In genomic region chr5:139118139-139118960, GRCm38 (mm10) we compare ENCODE assay signal across 12 mouse cellular contexts. TPM values are rescaled to one million over a fixed set of nuclear protein-coding genes. Genes with fewer than 3 reads are reported as not detected.
A peak's percentile ranks its signal among the peaks of the same experiment; 100 is the strongest.
DNase-seq lines count a peak whose midpoint lies in the region; ATAC-seq and TF ChIP-seq lines count a peak whose summit lies in the region.
"Had no signal": no experiment of that assay in that cellular context is flagged by ENCODE, and none has a peak within 500 bp of the region (broad histone marks: within the 10 kb centered on the region; RNA-seq: fewer than 3 reads in every experiment).

No protein-coding gene starts in this region.

- intact Hi-C loops in heart, adult 2 months (cut with DNase I): no loop called here

- TF ChIP-seq CTCF in lung, adult 2 months (IDR thresholded peaks at IDR 0.05; ENCODE audit: insufficient read depth, low read length): no peak
- no peak for TF ChIP-seq CTCF in heart, adult 2 months (IDR thresholded peaks at IDR 0.05)
- no peak for TF ChIP-seq CTCF in kidney, postnatal 0 days (IDR thresholded peaks at IDR 0.05; ENCODE audit: low read depth)
- no peak for TF ChIP-seq CTCF in cerebellum, adult 2 months (IDR thresholded peaks at IDR 0.05; ENCODE audit: borderline replicate concordance, insufficient read depth, low read depth, low read length)

- no peak for ATAC-seq in kidney, postnatal 0 days (replicated peaks; ENCODE audit: low FRiP score, low read depth)
- ATAC-seq: forebrain, embryonic 14.5 days; midbrain, embryonic 13.5 days had no signal

- no peak for TF ChIP-seq POLR2A in lung, adult 2 months (IDR thresholded peaks at IDR 0.05; ENCODE audit: borderline replicate concordance, extremely low read depth, low read depth, low read length)
- TF ChIP-seq POLR2A in heart, adult 2 months (IDR thresholded peaks at IDR 0.05; ENCODE audit: insufficient read depth, low read depth, low read length): no peak
- no peak for TF ChIP-seq POLR2A in cerebellum, adult 2 months (IDR thresholded peaks at IDR 0.05; ENCODE audit: borderline replicate concordance, insufficient read depth, low read length)

- no peak overlapping the region for H3K4me3 ChIP-seq in lung, adult 2 months (replicated peaks; ENCODE audit: extremely low read depth, low read depth, low read length)
- no peak overlapping the region for H3K4me3 ChIP-seq in heart, adult 2 months
- H3K4me3 ChIP-seq in kidney, postnatal 0 days (replicated peaks; ENCODE audit: low read depth, low read length): no peak overlapping the region
- no peak overlapping the region for H3K4me3 ChIP-seq in cerebellum, adult 2 months (replicated peaks; ENCODE audit: insufficient read depth, low read depth, low read length)
- H3K4me3 ChIP-seq: embryonic facial prominence, embryonic 10.5 days; hindbrain, embryonic 13.5 days; liver, embryonic 13.5 days; midbrain, embryonic 13.5 days had no signal

- H3K27ac ChIP-seq in heart, adult 2 months: 0 out of 2 replicates have a peak overlapping the region, but pooled peaks have one; percentile 26
- H3K27ac ChIP-seq in kidney, postnatal 0 days: peak overlapping the region; percentile 5; the same call in 1 of the 2 replicates
- H3K27ac ChIP-seq in cerebellum, adult 2 months (ENCODE audit: insufficient read depth, low read length): no peak overlapping the region
- H3K27ac ChIP-seq: embryonic facial prominence, embryonic 10.5 days; hindbrain, embryonic 13.5 days; liver, embryonic 13.5 days; midbrain, embryonic 13.5 days had no signal

- H3K4me1 ChIP-seq in lung, adult 2 months (ENCODE audit: control insufficient read depth, insufficient read depth, low read length): no peaks in the 10 kb centered on the region
- no peaks in the 10 kb centered on the region for H3K4me1 ChIP-seq in heart, adult 2 months (ENCODE audit: control insufficient read depth, insufficient read depth, low read length)
- H3K4me1 ChIP-seq in kidney, postnatal 0 days (replicated peaks; ENCODE audit: insufficient read depth, low read length): no peaks in the 10 kb centered on the region
- peaks cover 3% of the 10 kb centered on the region for H3K4me1 ChIP-seq in cerebellum, adult 2 months (ENCODE audit: control insufficient read depth, insufficient read depth, low read length)
- H3K4me1 ChIP-seq: hindbrain, embryonic 13.5 days; liver, embryonic 13.5 days had no signal

- no peaks in the 10 kb centered on the region for H3K36me3 ChIP-seq in heart, adult 2 months (ENCODE audit: control insufficient read depth, insufficient read depth, low read length)
- no peaks in the 10 kb centered on the region for H3K36me3 ChIP-seq in kidney, postnatal 0 days (ENCODE audit: insufficient read depth, low read length)
- H3K36me3 ChIP-seq: embryonic facial prominence, embryonic 10.5 days; liver, embryonic 13.5 days had no signal

- 59% methylated on average over 5 of the region's 5 CpGs for WGBS in lung, adult 2 months
- WGBS in heart, adult 2 months: 68% methylated on average over 5 of the region's 5 CpGs
- 66% methylated on average over 5 of the region's 5 CpGs for WGBS in kidney, postnatal 0 days
- 81% methylated on average over 5 of the region's 5 CpGs for WGBS in cerebellum, adult 2 months

- no peak overlapping the region for H3K4me2 ChIP-seq in kidney, postnatal 0 days (ENCODE audit: low read length)
- H3K4me2 ChIP-seq: hindbrain, embryonic 13.5 days; liver, embryonic 13.5 days; midbrain, embryonic 13.5 days had no signal

- H3K9ac ChIP-seq in heart, adult 2 months (ENCODE audit: low read depth, low read length): no peak overlapping the region
- no peak overlapping the region for H3K9ac ChIP-seq in kidney, postnatal 0 days (ENCODE audit: low read depth, low read length)
- H3K9ac ChIP-seq: hindbrain, embryonic 13.5 days; liver, embryonic 13.5 days; midbrain, embryonic 13.5 days had no signal

- TF ChIP-seq EP300 in heart, adult 2 months (IDR thresholded peaks at IDR 0.05; ENCODE audit: insufficient read depth, low read depth, low read length): no peak

- peak; percentile 43 to 55 for DNase-seq in lung, adult 18-20 months
- DNase-seq in lung, adult 2 months: no peak
- peak; percentile 27 to 42 for DNase-seq in heart, adult 2 months
- DNase-seq in kidney, postnatal 0 days (ENCODE audit: low spot score): peak; percentile 30
- DNase-seq in cerebellum, postnatal 14 days: no peak
- DNase-seq in cerebellum, adult 2 months: no peak
- no peak for DNase-seq in cerebellum, postnatal 25 days
- DNase-seq: liver, embryonic 13.5 days had no signal

- H3K9me3 ChIP-seq in kidney, postnatal 0 days (replicated peaks; ENCODE audit: low read length): no peaks in the 10 kb centered on the region
- H3K9me3 ChIP-seq: embryonic facial prominence, embryonic 10.5 days; hindbrain, embryonic 13.5 days; liver, embryonic 13.5 days had no signal

- H3K27me3 ChIP-seq in heart, adult 2 months (ENCODE audit: control insufficient read depth, insufficient read depth, low read length): no peaks in the 10 kb centered on the region
- H3K27me3 ChIP-seq in kidney, postnatal 0 days (ENCODE audit: insufficient read depth, low read length): no peaks in the 10 kb centered on the region
- no peaks in the 10 kb centered on the region for H3K27me3 ChIP-seq in cerebellum, adult 2 months (ENCODE audit: control insufficient read depth, insufficient read depth, low read length)
- H3K27me3 ChIP-seq: hindbrain, embryonic 13.5 days; liver, embryonic 13.5 days; midbrain, embryonic 13.5 days had no signal

- H3K79me2 ChIP-seq in heart, adult 2 months (replicated peaks; ENCODE audit: control insufficient read depth, insufficient read depth, low read length): no peaks in the 10 kb centered on the region

RNA-seq across cellular contexts. Expression of gene Prkar1b, which starts 31.5 kb away (rescaled TPM):
- polyA plus RNA-seq in lung, adult 2 months (2012; rRNA removed): 18.8 and 19.5 TPM in 2 replicates
- 1 to 10 TPM; 1.4 to 1.5 TPM for total RNA-seq in heart, adult 2 months (2021)
- polyA plus RNA-seq in heart, adult 2 months (2012; rRNA removed): 2.0 and 2.8 TPM in 2 replicates
- 19.3 and 21.8 TPM in 2 replicates for polyA plus RNA-seq in kidney, postnatal 0 days (2015; fragmentation: Nextera tagmentation; extraction: Ambion mirVana)
- polyA plus RNA-seq in cerebellum, adult 2 months (2012; rRNA removed): 507 and 509 TPM in 2 replicates

RNA-seq across cellular contexts. Expression of gene Dnaaf5, which starts 31.7 kb away (rescaled TPM):
- 24.5 and 25.6 TPM in 2 replicates for polyA plus RNA-seq in lung, adult 2 months (2012; rRNA removed)
- 10 to 100 TPM; 16.1 to 16.7 TPM for total RNA-seq in heart, adult 2 months (2021)
- polyA plus RNA-seq in heart, adult 2 months (2012; rRNA removed): 12.1 and 12.2 TPM in 2 replicates
- 4.7 and 5.3 TPM in 2 replicates for polyA plus RNA-seq in kidney, postnatal 0 days (2015; fragmentation: Nextera tagmentation; extraction: Ambion mirVana)
- 7.0 and 7.9 TPM in 2 replicates for polyA plus RNA-seq in cerebellum, adult 2 months (2012; rRNA removed)

Comparison
In these comparisons a context has a peak if more than half of its experiments do, and no peak if none do; other contexts are left out.
1. DNase-seq: peak in lung, adult 18-20 months (2 of 2), heart, adult 2 months (2 of 2) and kidney, postnatal 0 days (single experiment); none in lung, adult 2 months (single experiment), cerebellum, postnatal 14 days (0 of 2), cerebellum, adult 2 months (0 of 2) and cerebellum, postnatal 25 days (0 of 2).
2. RNA of gene Prkar1b, which starts 31.5 kb away (polyA plus RNA-seq): 507 to 509 TPM in cerebellum, adult 2 months; 19.3 to 21.8 TPM in kidney, postnatal 0 days, 18.8 to 19.5 TPM in lung, adult 2 months and 2.0 to 2.8 TPM in heart, adult 2 months; every median in the first group is over 10 times any median in the second.